In genomic region chr14:30648478-30648877, GRCm38 (mm10) we compare ENCODE assay signal across 32 mouse cellular contexts. TPM values are rescaled to one million over a fixed set of nuclear protein-coding genes. Genes with fewer than 3 reads are reported as not detected.
DNase-seq lines count a peak whose midpoint lies in the region; ATAC-seq and TF ChIP-seq lines count a peak whose summit lies in the region.
"Had no signal": no experiment of that assay in that cellular context is flagged by ENCODE, and none has a peak within 500 bp of the region (broad histone marks: within the 10 kb centered on the region; RNA-seq: fewer than 3 reads in every experiment).

No protein-coding gene starts in this region.

- in situ Hi-C loops in Patski (cut with MboI; ENCODE audit: low pct_unique_long_range_greater_than_20kb): no loop called here

- H3K9me3 ChIP-seq in lung, embryonic 16.5 days (ENCODE audit: control insufficient read depth, low read length): no peaks in the 10 kb centered on the region
- H3K9me3 ChIP-seq: embryonic facial prominence, embryonic 13.5 days; forebrain, embryonic 10.5 days; forebrain, embryonic 15.5 days; heart, embryonic 13.5 days; liver, embryonic 13.5 days; lung, embryonic 15.5 days; midbrain, embryonic 10.5 days; midbrain, embryonic 15.5 days had no signal

- no peak overlapping the region for H3K27ac ChIP-seq in lung, embryonic 16.5 days (ENCODE audit: low read length)
- H3K27ac ChIP-seq: embryonic facial prominence, embryonic 13.5 days; forebrain, embryonic 10.5 days; forebrain, embryonic 15.5 days; heart, adult 2 months; heart, embryonic 13.5 days; hindbrain, embryonic 14.5 days; liver, embryonic 13.5 days; lung, embryonic 15.5 days; macrophage; midbrain, embryonic 10.5 days; midbrain, embryonic 15.5 days had no signal

- no peaks in the 10 kb centered on the region; the same call in 1 of the 2 replicates for H3K4me1 ChIP-seq in lung, embryonic 16.5 days (replicated peaks; ENCODE audit: control insufficient read depth, insufficient read depth, low read length)
- H3K4me1 ChIP-seq: embryonic facial prominence, embryonic 13.5 days; midbrain, embryonic 10.5 days had no signal

- peak; percentile 23 for ATAC-seq in lung, embryonic 16.5 days (ENCODE audit: low read depth)
- peak; percentile 45 for ATAC-seq in Patski
- ATAC-seq in megakaryocyte progenitor cell, adult 5-6 weeks (replicated peaks; ENCODE audit: poor library complexity): peak; percentile 18
- ATAC-seq: forebrain, embryonic 15.5 days; inflammation-experienced regulatory T-cells, adult 6 months; midbrain, embryonic 15.5 days had no signal

- POLR2A ChIA-PET in Patski (lab: Charles Lee): no interaction called here

- no peaks in the 10 kb centered on the region for H3K27me3 ChIP-seq in lung, embryonic 16.5 days (ENCODE audit: control insufficient read depth, insufficient read depth, low read depth, low read length)
- no peaks in the 10 kb centered on the region for H3K27me3 ChIP-seq in Patski
- H3K27me3 ChIP-seq: CH12.LX; embryonic facial prominence, embryonic 13.5 days; forebrain, embryonic 15.5 days; heart, embryonic 13.5 days; liver, embryonic 13.5 days; lung, embryonic 15.5 days; midbrain, embryonic 15.5 days had no signal

- no peak for TF ChIP-seq CTCF in Patski (IDR thresholded peaks at IDR 0.05)

- no peak overlapping the region for H3K4me3 ChIP-seq in lung, embryonic 16.5 days (ENCODE audit: low read length)
- H3K4me3 ChIP-seq: embryonic facial prominence, embryonic 13.5 days; forebrain, embryonic 10.5 days; forebrain, embryonic 15.5 days; heart, adult 2 months; heart, embryonic 13.5 days; liver, embryonic 13.5 days; lung, embryonic 15.5 days; midbrain, embryonic 10.5 days; midbrain, embryonic 15.5 days had no signal

- WGBS in lung, embryonic 16.5 days: 47% methylated on average over 3 of the region's 3 CpGs

- H3K4me2 ChIP-seq in lung, embryonic 16.5 days (ENCODE audit: low read depth, low read length): no peak overlapping the region
- H3K4me2 ChIP-seq: embryonic facial prominence, embryonic 13.5 days; forebrain, embryonic 15.5 days; heart, embryonic 13.5 days; hindbrain, embryonic 14.5 days; liver, embryonic 13.5 days; lung, embryonic 15.5 days; midbrain, embryonic 15.5 days had no signal

- CTCF ChIA-PET in Patski (lab: Charles Lee): interaction anchor here (1.0 kb wide), 1 partner anchor 11 kb away, joined by 4 read pairs; no protein-coding TSS in a partner anchor

- DNase-seq in kidney, adult 18-20 months: peak; percentile 17
- no peak for DNase-seq in kidney, adult 8-10 months
- no peak for DNase-seq in lung, adult 18-20 months
- DNase-seq in Patski (ENCODE audit: low read depth, low spot score): peak; percentile 91
- no peak for DNase-seq in heart, adult 8-10 months (ENCODE audit: low spot score)
- no peak for DNase-seq in thymus, adult 18-20 months
- DNase-seq: adrenal gland, postnatal 25 days; B cell, adult 2 months; cerebellum, adult 8-10 months; cerebellum, postnatal 36 days; embryo, embryonic 11 days; gastrocnemius, postnatal 36 days; heart, adult 2 months; heart, postnatal 10 days; layer of hippocampus, postnatal 36 days; left cerebral cortex, postnatal 4 days; liver, embryonic 13.5 days; spleen, adult 18-20 months; thymus, postnatal 36 days had no signal

- H3K36me3 ChIP-seq in lung, embryonic 16.5 days (ENCODE audit: control insufficient read depth, insufficient read depth, low read length): no peaks in the 10 kb centered on the region
- H3K36me3 ChIP-seq: embryonic facial prominence, embryonic 13.5 days; forebrain, embryonic 10.5 days; forebrain, embryonic 15.5 days; heart, embryonic 13.5 days; liver, embryonic 13.5 days; lung, embryonic 15.5 days; midbrain, embryonic 10.5 days; midbrain, embryonic 15.5 days had no signal

- no peak overlapping the region for H3K9ac ChIP-seq in lung, embryonic 16.5 days (ENCODE audit: low read length)
- H3K9ac ChIP-seq: embryonic facial prominence, embryonic 13.5 days; forebrain, embryonic 15.5 days; heart, embryonic 13.5 days; hindbrain, embryonic 14.5 days; liver, embryonic 13.5 days; lung, embryonic 15.5 days; midbrain, embryonic 15.5 days had no signal

RNA-seq across cellular contexts. Expression of gene Rft1, which starts 5.7 kb away (rescaled TPM):
- 17.6 and 18.1 TPM in 2 replicates for polyA plus RNA-seq in lung, embryonic 16.5 days (2015; fragmentation: Nextera tagmentation; extraction: Ambion mirVana)
- polyA plus RNA-seq in Patski (2021): 24.4 TPM
- 12.3 and 12.7 TPM in 2 replicates for total RNA-seq in megakaryocyte progenitor cell, adult 5-6 weeks (2015)
- 13.0 and 16.5 TPM in 2 replicates for total RNA-seq in megakaryocyte progenitor cell, adult 5-6 weeks (2017)
- 1 to 10 TPM; 6.6 to 8.0 (median 7.4) TPM for total RNA-seq in heart, adult 8-10 months (2022)

RNA-seq across cellular contexts. Expression of gene Prkcd, which starts 22.5 kb away (rescaled TPM):
- polyA plus RNA-seq in lung, embryonic 16.5 days (2015; fragmentation: Nextera tagmentation; extraction: Ambion mirVana): 53.4 and 55.4 TPM in 2 replicates
- 68.7 TPM for polyA plus RNA-seq in Patski (2021)
- 71.8 and 84.3 TPM in 2 replicates for total RNA-seq in megakaryocyte progenitor cell, adult 5-6 weeks (2015)
- 106 and 118 TPM in 2 replicates for total RNA-seq in megakaryocyte progenitor cell, adult 5-6 weeks (2017)
- 10 to 100 TPM in 3 of 4 experiments, 1 to 10 TPM in 1; 7.1 to 13.4 (median 11.6) TPM for total RNA-seq in heart, adult 8-10 months (2022)

Comparison
In these comparisons a context has a peak if more than half of its experiments do, and no peak if none do; other contexts are left out.
1. DNase-seq: peak in kidney, adult 18-20 months (single experiment) and Patski (single experiment); none in kidney, adult 8-10 months (0 of 2), lung, adult 18-20 months (0 of 2), heart, adult 8-10 months (single experiment) and thymus, adult 18-20 months (0 of 2).
2. RNA of gene Prkcd, which starts 22.5 kb away (total RNA-seq): 71.8 to 118 TPM in megakaryocyte progenitor cell, adult 5-6 weeks; 7.1 to 13.4 TPM in heart, adult 8-10 months; every median in the first group is over 4 times any median in the second.
3. Peak in every context shown above with its lines, with median percentiles within 50 percentile points of each other: ATAC-seq.